Mouse (Mus musculus) CD4-positive, CD25-positive, alpha-beta regulatory T cell, adult 4 months (primary cell): Measurements from ENCODE around the gene Fads1. TPM values are rescaled to one million over a fixed set of nuclear protein-coding genes. Genes with fewer than 3 reads are reported as not detected.
A peak's percentile ranks its signal among the peaks of the same experiment; 100 is the strongest.

ENCODE experiments used
- ATAC-seq: one replicate; pipeline ENCODE4 v1.8.0; 2017
- polyA plus RNA-seq, 2 experiments: library from polyadenylated mRNA; unstranded; fragments of 100-300 nt; shearing (Covaris generic); gene quantifications; one replicate each; pipeline ENCODE4 v1.2.1; 2017

The Fads1 gene
- polyA plus RNA-seq, 2 experiments from 2014 or later = 4.9 to 6.8 TPM

DNA sequence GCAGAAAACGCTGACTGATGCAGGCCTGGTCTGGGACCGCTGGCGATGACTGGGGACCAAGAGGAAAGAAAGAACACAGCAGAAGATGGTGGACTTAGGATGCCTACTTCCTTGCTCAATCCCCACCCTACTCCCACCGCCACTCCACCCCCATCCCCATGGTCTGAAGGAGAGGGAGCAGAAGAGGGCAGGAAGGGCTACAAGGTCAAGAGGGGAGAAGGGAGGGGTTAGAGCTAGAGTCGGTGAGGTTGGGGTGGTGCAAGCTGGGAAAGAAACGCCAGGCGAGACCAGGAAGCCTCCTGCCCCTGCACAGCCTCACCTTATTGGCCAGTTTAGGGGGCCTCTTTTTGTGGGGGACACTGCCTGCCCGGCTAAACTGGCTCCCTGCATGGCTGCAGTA is 33.4 kb downstream of the Fads1 start:
- no peak for ATAC-seq

DNA sequence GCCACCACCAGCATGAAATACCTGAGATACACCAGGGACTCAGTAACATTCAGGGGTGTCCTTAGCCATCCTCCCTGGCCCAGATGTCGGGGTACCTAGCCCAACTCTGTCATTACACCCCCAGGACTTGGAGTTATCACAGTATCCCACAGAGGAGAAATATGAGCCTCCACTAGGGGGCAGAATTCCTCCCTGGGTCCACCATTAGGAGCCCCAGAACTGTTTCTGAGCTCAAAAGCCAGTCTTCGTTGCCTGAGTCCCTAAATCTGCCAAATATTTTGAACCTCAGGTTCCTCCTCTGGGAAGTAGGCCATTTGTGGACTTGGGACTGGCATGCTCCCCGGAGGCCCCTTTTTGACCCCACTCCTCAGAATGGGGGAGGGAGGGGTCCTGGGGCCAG is 36.4 kb downstream of the Fads1 start:
- no peak for ATAC-seq

DNA sequence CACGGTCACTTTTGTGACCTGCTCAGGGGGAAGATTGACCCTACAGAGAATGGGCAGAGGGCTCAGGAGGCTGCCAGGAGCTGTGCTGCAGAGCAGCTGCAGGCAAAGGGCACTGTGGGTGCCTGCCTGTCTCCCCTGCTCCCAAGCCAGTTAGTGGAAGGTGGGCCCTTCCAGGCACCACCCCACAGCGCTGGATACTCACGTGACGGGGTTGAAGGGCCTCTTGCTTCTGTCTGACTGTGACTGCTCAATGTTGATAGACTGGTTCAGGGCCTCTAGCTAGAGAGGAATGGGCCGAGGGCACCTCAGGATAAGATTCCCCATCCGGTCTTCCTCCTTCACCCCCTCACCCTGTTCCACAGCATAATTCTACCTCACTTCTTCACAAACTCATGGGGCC is 36.9 kb downstream of the Fads1 start:
- no peak for ATAC-seq

GRCm38 (mm10) chr19:10221585-10221984 is 38.9 kb downstream of the Fads1 start:
- no peak for ATAC-seq

DNA sequence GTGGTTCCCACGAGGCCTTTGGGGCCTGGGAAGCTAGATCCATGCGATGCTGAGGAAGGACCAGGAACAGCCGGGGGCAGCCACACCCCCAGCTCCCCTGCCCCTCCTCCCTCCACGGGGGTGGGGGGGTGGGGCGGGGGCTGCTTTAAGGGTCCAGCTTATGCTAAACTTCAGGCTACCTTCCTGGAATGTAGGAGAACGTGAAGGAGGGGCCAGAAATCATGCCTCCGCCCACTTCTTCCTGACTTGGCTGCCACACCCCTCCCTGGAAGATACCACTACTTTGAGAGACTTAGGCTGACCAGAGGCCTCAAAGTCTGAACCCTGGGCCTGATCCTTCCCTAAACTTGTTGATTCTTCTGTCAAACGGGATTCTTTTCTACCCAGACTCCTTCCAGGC is 40.0 kb downstream of the Fads1 start:
- no peak for ATAC-seq

DNA sequence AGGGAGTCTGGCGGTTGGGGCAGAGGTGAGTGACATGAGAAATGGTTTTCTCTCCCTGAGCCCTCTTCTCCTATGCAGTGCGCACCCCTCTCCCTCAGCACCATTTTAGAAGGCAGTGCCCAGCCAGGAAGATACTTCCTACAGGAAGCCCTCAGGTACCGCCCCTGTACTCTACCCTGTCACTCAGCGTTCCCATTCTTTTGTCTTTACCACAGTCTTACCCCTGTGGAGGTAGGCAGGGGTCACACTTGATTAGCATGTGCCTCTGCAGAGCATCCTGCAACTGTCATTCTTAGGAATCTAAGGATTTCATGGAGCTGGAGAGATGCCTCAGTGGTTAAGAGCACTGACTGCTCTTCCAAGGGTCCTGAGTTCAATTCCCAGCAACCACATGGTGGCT is 40.9 kb downstream of the Fads1 start:
- no peak for ATAC-seq

GRCm38 (mm10) chr19:10224637-10225453 is 42.2 kb downstream of the Fads1 start:
- no peak for ATAC-seq

GRCm38 (mm10) chr19:10225767-10226166 is 43.1 kb downstream of the Fads1 start:
- ATAC-seq = no peak

- ATAC-seq = no peak
Measured at GRCm38 (mm10) chr19:10231016-10231415, 48.3 kb downstream of the Fads1 start.

DNA sequence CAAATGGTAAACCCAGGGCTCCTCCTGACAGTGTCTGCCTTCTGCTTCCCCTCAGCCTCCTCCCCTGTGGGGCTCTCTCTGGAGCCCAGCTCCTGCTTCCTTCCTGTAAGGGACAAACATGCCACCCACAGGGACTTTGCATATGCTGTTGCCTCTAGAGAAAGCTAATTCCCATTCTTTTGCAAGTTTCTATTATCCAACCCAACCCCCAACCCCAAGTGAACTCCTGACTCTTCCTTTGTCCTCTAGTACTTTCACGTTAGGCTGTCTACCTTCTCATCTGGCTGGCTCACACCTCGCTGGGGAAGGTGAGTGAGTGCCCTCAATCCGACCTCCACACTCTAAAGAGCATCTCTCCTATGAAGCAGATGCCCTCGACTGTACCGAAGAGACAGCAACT is 49.2 kb downstream of the Fads1 start:
- no peak for ATAC-seq

- ATAC-seq = no peak
Measured at GRCm38 (mm10) chr19:10232327-10233017, 49.8 kb downstream of the Fads1 start.

DNA sequence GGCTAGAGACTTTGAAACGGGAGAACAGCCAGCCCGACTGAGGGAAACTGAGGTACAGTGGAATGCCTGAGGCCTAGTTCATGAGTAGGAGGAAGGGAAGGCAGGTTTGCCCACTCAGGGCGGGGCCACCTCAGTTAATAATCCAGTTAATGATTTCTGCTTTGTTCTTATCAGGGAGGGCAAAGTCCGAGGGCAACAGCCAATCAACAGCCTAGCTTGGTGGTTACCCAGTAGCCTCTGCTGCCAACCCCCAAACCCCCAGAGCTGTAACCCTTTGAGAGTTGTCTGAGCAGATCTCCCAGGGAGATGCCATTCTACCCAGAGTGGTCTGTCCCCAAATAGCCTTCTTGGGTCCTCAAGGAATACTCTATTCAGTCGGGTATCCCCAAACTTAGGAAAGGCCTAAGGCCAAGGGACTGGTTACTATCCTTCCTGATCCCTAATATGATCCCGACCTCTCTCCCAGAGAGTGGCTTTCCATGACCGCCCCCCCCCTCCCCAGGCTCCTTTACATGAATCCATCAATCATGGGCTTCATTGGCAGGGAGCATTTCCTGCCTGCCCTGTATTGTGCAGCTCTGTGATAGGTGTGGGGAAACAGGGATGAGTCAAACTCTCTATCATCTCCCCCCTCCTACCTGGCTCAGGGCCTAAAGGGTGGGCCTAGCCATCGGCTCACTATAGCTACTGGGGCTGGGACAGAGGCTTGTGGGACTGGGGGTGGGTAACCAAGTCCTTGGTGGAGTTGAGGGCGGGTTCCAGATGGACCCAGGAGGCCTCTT is 53.3 kb downstream of the Fads1 start:
- ATAC-seq = no peak

DNA sequence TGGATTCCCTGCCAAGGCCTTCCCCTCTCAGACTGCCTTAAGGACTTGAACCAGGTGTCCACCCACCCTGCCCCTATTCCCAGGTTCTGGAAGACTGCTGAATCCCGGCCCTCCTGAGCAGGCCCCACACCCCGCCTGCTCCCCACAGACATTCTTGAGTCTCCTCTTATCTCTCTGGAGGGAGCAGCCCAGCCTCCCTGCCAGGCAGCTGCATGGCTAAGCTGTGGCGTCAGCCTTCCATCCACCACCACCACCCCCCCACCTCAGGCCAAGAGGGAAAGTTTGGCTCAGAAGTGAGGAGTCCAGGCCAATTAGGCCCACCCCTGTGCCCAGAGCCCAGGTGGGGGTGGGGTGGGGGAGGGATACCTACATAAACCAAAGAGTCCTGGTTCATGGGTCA is 55.8 kb downstream of the Fads1 start:
- ATAC-seq = no peak

DNA sequence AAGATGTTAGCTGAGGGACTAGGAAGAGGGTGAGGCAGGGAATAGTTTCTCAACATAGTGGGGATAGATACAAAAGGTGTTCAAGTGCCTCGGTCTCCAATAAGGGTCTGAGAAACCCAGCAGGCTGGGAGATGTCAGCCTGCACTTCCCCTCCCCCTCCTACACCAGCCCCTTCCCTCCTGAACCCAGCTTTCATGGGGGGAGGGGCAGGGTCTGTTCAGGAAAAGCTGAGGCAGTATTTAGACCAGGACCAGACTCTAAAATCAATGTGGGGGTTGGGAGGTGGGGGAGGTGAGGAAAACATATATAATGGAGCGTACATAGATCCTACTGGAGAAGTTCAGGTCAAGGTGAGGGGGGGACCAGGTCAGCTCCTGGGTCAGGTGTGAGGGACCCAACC is 56.7 kb downstream of the Fads1 start:
- ATAC-seq = no peak

DNA sequence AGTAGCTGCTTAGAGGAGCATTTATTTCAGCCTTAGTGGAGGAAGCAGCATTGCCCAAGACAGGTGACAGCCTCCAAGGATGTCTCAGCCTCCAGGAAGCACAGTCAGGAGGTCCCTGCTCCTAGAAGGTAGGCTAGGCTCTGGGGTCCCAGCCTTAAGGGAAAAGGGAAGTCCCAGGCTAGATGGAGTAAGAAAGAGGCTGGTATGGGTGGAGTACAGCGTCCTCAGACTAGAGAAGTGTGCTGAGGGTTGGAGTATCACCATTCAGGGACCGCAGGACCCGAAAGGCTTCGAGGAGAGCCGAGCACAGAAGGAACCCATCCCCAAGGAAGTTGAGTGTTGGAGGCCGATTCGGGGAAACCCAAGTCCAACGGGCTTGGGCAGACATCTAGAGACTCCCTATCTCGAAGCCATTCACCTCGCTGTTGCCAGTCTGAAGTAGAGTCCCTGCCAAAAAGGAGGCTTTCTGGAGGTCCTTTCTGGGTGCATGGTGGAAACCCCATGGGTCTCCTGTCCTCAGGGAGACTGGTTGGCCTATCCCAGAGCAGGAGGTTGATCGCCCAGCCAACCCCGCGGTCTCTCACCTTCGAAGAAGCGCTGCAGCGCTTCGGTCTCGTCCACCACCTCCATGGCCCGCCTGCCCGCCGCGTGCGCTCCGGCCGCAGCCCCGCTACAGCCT is 57.4 kb downstream of the Fads1 start:
- peak; percentile 26 for ATAC-seq

DNA sequence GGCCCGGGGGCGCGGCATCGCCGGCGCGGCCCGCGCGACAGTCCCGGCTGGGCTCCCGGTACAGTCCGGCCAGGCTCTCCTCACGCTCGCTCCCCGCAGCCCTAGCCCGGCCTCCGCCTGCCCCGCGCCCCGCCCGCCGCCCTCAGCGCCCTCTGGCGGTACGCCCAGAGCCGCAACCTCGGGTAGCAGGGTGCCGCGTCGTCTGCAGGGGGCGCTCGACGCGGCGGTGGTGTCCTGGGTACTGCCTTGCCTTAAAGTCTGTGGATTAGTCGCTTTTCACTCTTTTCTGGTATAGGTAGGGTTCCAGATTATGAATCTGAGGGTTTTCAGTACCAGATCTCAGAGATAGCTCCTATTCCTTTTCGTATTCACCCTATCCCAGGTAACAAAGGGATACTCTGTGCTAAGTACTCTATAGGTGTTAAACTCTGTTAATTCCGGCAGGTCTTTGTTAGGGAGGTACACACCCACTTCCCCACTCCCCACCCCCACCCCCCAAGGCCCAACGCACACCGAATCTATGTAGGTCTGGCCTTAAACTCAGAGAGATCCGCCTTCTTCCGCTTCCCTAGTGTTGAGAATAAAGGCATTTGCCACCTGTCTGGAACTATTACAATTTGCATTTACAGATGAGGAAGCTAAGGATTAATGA is 58.1 kb downstream of the Fads1 start, which contains the start of gene Myrf:
Myrf (minus strand) TSS at position 95 of the 652 bp plus-strand sequence.
- ATAC-seq = peak; percentile 68

- no peak for ATAC-seq
Measured at GRCm38 (mm10) chr19:10242916-10243315, 60.2 kb downstream of the Fads1 start.

DNA sequence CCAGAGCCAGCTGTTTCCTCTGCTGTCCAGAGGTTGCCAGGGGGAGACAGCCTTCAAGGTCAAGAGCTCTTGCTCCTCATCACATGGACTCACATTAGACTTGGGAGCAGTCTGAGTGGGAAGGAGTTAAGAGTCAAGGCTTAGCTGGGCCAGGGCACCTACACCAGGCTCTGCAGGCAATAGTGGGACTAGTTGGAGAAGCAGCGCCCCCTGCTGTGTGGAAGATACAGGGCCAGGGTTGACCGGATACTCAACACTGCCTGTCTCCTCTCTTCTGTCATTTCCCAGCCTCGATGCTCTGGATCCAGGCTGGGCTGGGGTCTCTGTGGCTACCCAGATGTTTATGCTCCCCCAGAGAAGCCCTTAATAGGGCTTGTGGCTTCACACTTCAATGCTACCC is 61.5 kb downstream of the Fads1 start:
- no peak for ATAC-seq
